Mouse (Mus musculus) kidney, adult 2 months (tissue): ENCODE data around the gene Apoc3. TPM values are rescaled to one million over a fixed set of nuclear protein-coding genes. Genes with fewer than 3 reads are reported as not detected.
A peak's percentile ranks its signal among the peaks of the same experiment; 100 is the strongest.

Source experiments
- DNase-seq: peaks from one replicate; pipeline ENCODE4 v3.0.0; 2021
- H3K27ac ChIP-seq: fragments of 200-500 bp; 2 replicates; pipeline ENCODE4 v1.5.1; 2012; ENCODE audit warnings: low read depth, low read length, control low read depth, inconsistent platforms; ENCODE audit not compliant: insufficient read depth
- H3K27me3 ChIP-seq: fragments of 200-500 bp; replicated peaks from 2 replicates; pipeline ENCODE4 v1.6.1; 2012; ENCODE audit warnings: mild to moderate bottlenecking, moderate library complexity, low read length, inconsistent platforms; ENCODE audit not compliant: control insufficient read depth, insufficient read depth
- H3K36me3 ChIP-seq: fragments of 200-500 bp; 2 replicates; pipeline ENCODE4 v1.6.1; 2012; ENCODE audit warnings: mild to moderate bottlenecking, moderate library complexity, low read length, inconsistent platforms; ENCODE audit not compliant: control insufficient read depth, insufficient read depth
- H3K4me1 ChIP-seq: fragments of 200-500 bp; 2 replicates; pipeline ENCODE4 v1.6.1; 2011; ENCODE audit warnings: low read length; ENCODE audit not compliant: control insufficient read depth, insufficient read depth
- H3K4me3 ChIP-seq: fragments of 200-500 bp; 2 replicates; pipeline ENCODE4 v1.5.1; 2011; ENCODE audit warnings: mild to moderate bottlenecking, low read depth, low read length, control low read depth; ENCODE audit not compliant: insufficient read depth
- CTCF ChIP-seq: fragments of 200-500 bp; conservative IDR thresholded peaks from 2 replicates; pipeline ENCODE4 v1.5.1; 2011; ENCODE audit warnings: low read depth, mild to moderate bottlenecking, control low read depth, low read length, moderate library complexity, mixed read lengths; ENCODE audit not compliant: insufficient read depth, insufficient read length
- POLR2A ChIP-seq: fragments of 200-500 bp; IDR thresholded peaks from one replicate; pipeline ENCODE4 v1.6.1; 2011; ENCODE audit warnings: low read depth, low read length, control low read depth
- WGBS: fragments of 180-500 bp; shearing (Covaris S2); methylation state at CpG from one replicate; pipeline ENCODE4 v1.1.7; 2018; 5-methylcytosine and 5-hydroxymethylcytosine counted together
- polyA plus RNA-seq: library from polyadenylated mRNA; depleted of rRNA; stranded (reverse); fragments of >200 nt; gene quantifications from 2 replicates; pipeline ENCODE4 v1.2.3, GENCODE M21; 2012

Apoc3 gene
- polyA plus RNA-seq, 1 experiment, result 39.2 TPM

DNA sequence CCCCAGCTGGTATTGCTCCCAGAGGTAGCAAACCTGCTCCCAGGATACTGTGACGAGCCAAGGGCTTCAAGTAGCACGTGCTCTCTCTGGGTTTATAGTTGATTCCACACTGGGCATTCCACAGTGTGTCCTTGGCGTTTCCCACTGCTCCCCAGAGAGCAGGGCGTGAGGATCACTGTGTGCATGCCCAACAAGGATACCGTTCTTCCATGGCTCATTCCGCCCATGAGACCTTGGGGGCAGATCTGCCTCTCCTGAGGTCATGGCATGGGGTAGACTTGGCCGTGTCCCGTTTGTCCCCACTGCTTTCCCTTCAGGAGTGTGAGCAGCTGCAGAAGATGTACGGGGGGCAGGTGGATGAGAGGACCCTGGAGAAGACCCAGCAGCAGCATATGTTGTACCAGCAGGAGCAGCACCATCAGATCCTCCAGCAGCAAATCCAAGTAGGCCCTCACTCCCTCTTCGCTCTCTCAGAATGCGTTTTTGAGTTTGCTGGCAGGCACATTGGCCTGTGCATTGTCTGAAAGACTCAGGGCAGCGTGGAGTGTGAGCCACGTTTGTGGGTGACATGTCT lies 26.9 kb downstream of the Apoc3 start:
- TF ChIP-seq CTCF (no peak), POLR2A (no peak)
- no peaks in the 10 kb centered on the region for H3K27me3 ChIP-seq
- DNase-seq, result no peak
- no peak overlapping the region for H3K27ac ChIP-seq
- H3K4me3 ChIP-seq, result no peak overlapping the region
- H3K36me3 ChIP-seq, result 0 out of 2 replicates have a peak, but pooled peaks cover 3% of the 10 kb centered on the region
- no peaks in the 10 kb centered on the region; the same call in 1 of the 2 replicates for H3K4me1 ChIP-seq
- WGBS, result 83% methylated on average over 13 of the region's 13 CpGs

DNA sequence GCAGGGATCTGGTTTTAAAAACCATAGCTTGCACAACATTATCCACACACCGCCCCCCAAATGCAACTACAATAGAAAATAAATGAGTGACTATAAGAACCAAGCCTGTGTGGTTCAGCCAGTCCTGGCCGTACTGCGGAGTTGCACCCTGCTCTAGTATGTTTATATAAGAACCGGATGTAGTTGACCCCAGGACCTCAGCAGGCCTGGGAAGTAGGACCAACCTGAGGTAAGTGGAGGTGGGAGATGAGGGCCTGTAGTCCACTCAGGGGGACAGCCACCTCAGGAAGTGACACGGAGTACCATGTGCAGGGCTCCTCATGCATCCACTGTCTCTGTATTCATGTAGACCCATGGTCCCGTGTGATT lies 28.0 kb downstream of the Apoc3 start:
- H3K36me3 ChIP-seq, result 0 out of 2 replicates have a peak, but pooled peaks cover 3% of the 10 kb centered on the region
- no peak for TF ChIP-seq POLR2A
- no peak for TF ChIP-seq CTCF
- WGBS, result 57% methylated on average over 6 of the region's 6 CpGs

DNA sequence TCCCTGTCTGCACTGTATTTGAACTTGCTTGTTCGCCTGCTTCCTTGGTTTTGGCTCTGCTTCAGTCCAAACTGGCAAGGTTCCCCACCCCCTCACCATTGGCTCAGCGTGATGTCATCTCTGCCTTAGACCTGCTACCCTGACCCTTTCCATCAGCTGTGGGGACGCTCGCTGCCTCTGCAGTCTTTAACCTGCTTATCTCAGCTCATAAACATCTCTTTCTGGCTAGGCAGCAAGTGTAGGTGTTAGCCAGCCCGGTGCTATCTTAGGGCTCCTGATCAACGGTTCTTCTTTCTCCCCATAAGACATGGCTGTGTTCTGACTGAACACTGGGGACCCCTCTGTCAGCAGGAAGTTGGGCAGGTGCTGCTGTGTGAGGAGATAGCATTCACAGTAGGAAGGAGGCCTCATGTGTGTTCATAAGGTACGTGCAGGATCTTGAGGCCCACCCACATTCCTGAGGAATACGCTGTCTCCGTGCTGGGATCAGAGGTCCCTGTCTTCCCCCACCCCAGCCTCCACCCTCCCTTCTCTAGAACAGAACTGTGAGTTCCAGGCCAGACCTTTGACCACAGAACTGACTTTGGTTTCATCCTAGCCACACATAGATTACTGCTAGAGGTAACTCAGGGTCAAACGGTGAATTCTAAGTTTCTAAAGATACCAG lies 28.5 kb downstream of the Apoc3 start:
- H3K4me1 ChIP-seq, result no peaks in the 10 kb centered on the region; the same call in 1 of the 2 replicates
- no peaks in the 10 kb centered on the region for H3K27me3 ChIP-seq
- DNase-seq, result peak; percentile 88
- H3K27ac ChIP-seq, result peak overlapping the region; percentile 60
- 52% methylated on average over 10 of the region's 10 CpGs for WGBS
- H3K36me3 ChIP-seq, result 0 out of 2 replicates have a peak, but pooled peaks cover 3% of the 10 kb centered on the region
- TF ChIP-seq CTCF (no peak), POLR2A (no peak)
- H3K4me3 ChIP-seq, result no peak overlapping the region

More for the DNA sequence above, 28.0 kb downstream of the Apoc3 start:
- Histone ChIP-seq H3K4me3 (no peak overlapping the region), H3K4me1 (no peaks in the 10 kb centered on the region; the same call in 1 of the 2 replicates), H3K27me3 (no peaks in the 10 kb centered on the region), H3K27ac (0 out of 2 replicates have a peak overlapping the region, but pooled peaks have one; percentile 37)
- no peak for DNase-seq

DNA sequence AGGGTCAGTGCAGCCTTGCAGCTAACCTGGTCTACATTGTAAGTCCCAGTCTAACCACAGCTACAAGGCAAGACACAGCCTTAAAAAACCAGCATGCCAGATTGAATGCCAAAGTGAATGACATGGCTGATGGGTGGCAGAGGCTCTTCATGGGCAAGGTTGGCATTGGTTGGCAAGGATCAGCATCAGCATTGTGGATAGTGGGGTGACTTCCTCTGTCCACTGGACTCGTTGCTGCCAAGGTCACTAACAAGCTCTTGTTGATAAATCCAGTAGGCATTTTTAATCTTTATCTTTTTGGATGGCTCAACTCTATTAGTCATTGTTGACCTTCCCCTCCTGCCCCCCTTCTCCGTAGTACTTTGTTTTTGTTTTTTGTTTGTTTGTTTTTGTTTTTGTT lies 35.8 kb downstream of the Apoc3 start:
- H3K4me1 ChIP-seq, result no peaks in the 10 kb centered on the region
- H3K4me3 ChIP-seq, result no peak overlapping the region
- no peak for DNase-seq
- 77% methylated on average over 2 of the region's 2 CpGs for WGBS
- H3K36me3 ChIP-seq, result peaks cover 7% of the 10 kb centered on the region
- TF ChIP-seq CTCF, result no peak
- TF ChIP-seq POLR2A, result no peak
- no peak overlapping the region for H3K27ac ChIP-seq
- no peaks in the 10 kb centered on the region for H3K27me3 ChIP-seq

DNA sequence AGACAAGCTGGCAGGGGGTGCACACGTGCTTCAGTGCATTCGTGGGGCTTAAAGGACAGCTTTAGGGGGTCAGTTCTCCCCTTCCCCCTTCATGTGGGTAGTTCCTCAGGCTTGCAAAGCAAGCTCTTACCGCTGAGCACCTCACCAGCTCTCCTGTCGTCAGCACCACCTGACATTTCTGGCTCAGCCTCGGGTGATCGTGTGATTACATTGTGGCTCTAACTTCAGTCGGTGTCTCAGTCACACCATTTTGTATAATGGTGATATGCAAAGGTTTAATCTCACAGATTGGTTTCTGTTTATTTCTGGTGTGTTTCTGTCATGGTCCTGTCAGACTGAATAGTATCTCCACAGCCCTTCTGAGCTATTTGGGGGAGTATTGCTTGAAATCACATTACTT lies 36.5 kb downstream of the Apoc3 start:
- Histone ChIP-seq H3K36me3 (peaks cover 4% of the 10 kb centered on the region), H3K27ac (no peak overlapping the region), H3K27me3 (no peaks in the 10 kb centered on the region), H3K4me1 (no peaks in the 10 kb centered on the region), H3K4me3 (no peak overlapping the region)
- DNase-seq, result no peak
- no peak for TF ChIP-seq POLR2A
- TF ChIP-seq CTCF, result no peak
- 77% methylated on average over 7 of the region's 7 CpGs for WGBS

DNA sequence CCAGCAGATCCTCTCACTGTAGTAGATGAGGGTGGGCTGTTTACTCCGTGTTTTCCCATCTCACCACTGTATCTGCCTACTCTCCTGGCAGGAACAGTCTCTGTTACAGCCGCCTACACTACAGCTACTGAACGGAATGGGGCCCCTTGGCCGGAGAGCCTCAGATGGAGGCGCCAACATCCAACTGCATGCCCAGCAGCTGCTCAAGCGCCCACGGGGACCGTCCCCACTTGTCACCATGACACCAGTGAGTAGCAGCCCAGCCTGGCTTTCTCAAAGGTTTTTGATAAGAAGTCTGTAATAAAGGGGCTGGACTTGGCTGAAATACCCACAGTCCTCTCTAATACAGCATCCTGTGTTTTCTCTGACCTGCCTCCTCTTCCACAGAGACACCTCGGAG lies 37.0 kb downstream of the Apoc3 start:
- Histone ChIP-seq H3K36me3 (peaks cover 4% of the 10 kb centered on the region), H3K27ac (no peak overlapping the region), H3K4me1 (no peaks in the 10 kb centered on the region), H3K4me3 (no peak overlapping the region), H3K27me3 (no peaks in the 10 kb centered on the region)
- WGBS, result 87% methylated on average over 9 of the region's 9 CpGs
- TF ChIP-seq CTCF, result no peak
- TF ChIP-seq POLR2A, result no peak
- DNase-seq, result no peak

DNA sequence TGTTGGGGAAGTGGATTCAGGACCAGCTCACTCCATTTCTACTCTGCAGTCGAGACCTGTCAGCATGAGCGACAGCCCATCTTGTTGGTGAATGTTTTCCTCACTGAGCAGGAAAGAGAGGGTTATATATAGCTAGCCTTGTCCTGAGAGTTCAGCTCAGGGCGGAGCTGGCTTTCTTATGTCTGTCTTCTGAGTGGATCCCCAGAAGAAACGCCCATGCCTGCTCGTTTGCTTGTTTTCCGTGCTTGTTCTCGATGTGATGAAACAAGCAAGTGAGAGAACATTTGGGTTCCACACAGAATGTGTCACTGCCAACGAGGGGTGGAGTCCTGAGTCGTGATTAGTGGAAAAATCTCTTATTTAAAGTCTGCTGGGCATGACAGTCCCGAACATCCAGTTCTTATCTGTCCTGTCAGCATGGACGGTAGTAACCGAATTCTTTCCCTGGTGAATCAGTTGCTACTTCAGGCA lies 38.7 kb downstream of the Apoc3 start:
- 55% methylated on average over 12 of the region's 12 CpGs for WGBS
- no peaks in the 10 kb centered on the region for H3K4me1 ChIP-seq
- DNase-seq, result peak; percentile 57
- H3K36me3 ChIP-seq, result peaks cover 4% of the 10 kb centered on the region
- peak overlapping the region; percentile 51 for H3K27ac ChIP-seq
- TF ChIP-seq POLR2A, result no peak
- TF ChIP-seq CTCF, result no peak
- no peak overlapping the region for H3K4me3 ChIP-seq
- H3K27me3 ChIP-seq, result no peaks in the 10 kb centered on the region
